Mouse (Mus musculus) kidney, postnatal 0 days (tissue): Measurements from ENCODE around the gene Rab9. TPM values are rescaled to one million over a fixed set of nuclear protein-coding genes. Genes with fewer than 3 reads are reported as not detected.
A peak's percentile ranks its signal among the peaks of the same experiment; 100 is the strongest.
"Not testable (repeated sequence)": the region's sequence is repeated elsewhere in the genome, so short reads cannot be mapped to it uniquely, and the experiment has no call there.

ENCODE experiments used
- ATAC-seq: fragments of 200-750 bp; cut with Nextera tagmentation; replicated peaks from 2 replicates; pipeline ENCODE4 v1.8.0; 2017; ENCODE audit warnings: low read depth, moderate number of reproducible peaks, moderate TSS enrichment, moderate library complexity; ENCODE audit not compliant: low FRiP score
- DNase-seq: peaks from one replicate; pipeline ENCODE4 v3.0.0-alpha.2; 2016; ENCODE audit warnings: low spot score
- H3K27ac ChIP-seq: fragments of 300-500 bp; sonication (generic); 2 replicates; pipeline ENCODE4 v1.5.1; 2014; ENCODE audit warnings: mild to moderate bottlenecking
- H3K27me3 ChIP-seq: fragments of 300-500 bp; sonication (generic); 2 replicates; pipeline ENCODE4 v1.6.1; 2014; ENCODE audit warnings: low read length, mixed read lengths; ENCODE audit not compliant: insufficient read depth
- H3K36me3 ChIP-seq: fragments of 300-500 bp; sonication (generic); 2 replicates; pipeline ENCODE4 v1.6.1; 2014; ENCODE audit warnings: low read length, mixed read lengths; ENCODE audit not compliant: insufficient read depth
- H3K4me1 ChIP-seq: fragments of 300-500 bp; sonication (generic); replicated peaks from 2 replicates; pipeline ENCODE4 v1.6.1; 2014; ENCODE audit warnings: antibody characterized with exemption, low read length, mixed read lengths; ENCODE audit not compliant: insufficient read depth
- H3K4me2 ChIP-seq: fragments of 300-500 bp; sonication (generic); 2 replicates; pipeline ENCODE4 v1.6.1; 2014; ENCODE audit warnings: mild to moderate bottlenecking, low read length, moderate library complexity, mixed read lengths
- H3K4me3 ChIP-seq: fragments of 300-500 bp; sonication (generic); replicated peaks from 2 replicates; pipeline ENCODE4 v1.5.1; 2014; ENCODE audit warnings: low read depth, low read length
- H3K9ac ChIP-seq: fragments of 300-500 bp; sonication (generic); 2 replicates; pipeline ENCODE4 v1.6.1; 2014; ENCODE audit warnings: low read depth, low read length
- H3K9me3 ChIP-seq: fragments of 300-500 bp; sonication (generic); replicated peaks from 2 replicates; pipeline ENCODE4 v1.6.1; 2016; ENCODE audit warnings: low read length, inconsistent platforms, mixed read lengths
- CTCF ChIP-seq: IDR thresholded peaks from 2 replicates; pipeline ENCODE4 v1.5.1; 2016; ENCODE audit warnings: antibody characterized with exemption, low read depth, mild to moderate bottlenecking, moderate library complexity
- WGBS: fragments of 180-500 bp; shearing (Covaris S2); extraction: QIAGEN DNeasy Blood & Tissue Kit; methylation state at CpG from one replicate; pipeline ENCODE4 v1.1.7; 2014; 5-methylcytosine and 5-hydroxymethylcytosine counted together
- polyA plus RNA-seq: library from polyadenylated mRNA; unstranded; fragments of >200 nt; fragmentation: Nextera tagmentation; extraction: Ambion mirVana; gene quantifications from 2 replicates; pipeline ENCODE4 v1.2.1, GENCODE M21; 2015

The Rab9 gene
- polyA plus RNA-seq, 1 experiment from 2014 or later, result 75.0 TPM

DNA sequence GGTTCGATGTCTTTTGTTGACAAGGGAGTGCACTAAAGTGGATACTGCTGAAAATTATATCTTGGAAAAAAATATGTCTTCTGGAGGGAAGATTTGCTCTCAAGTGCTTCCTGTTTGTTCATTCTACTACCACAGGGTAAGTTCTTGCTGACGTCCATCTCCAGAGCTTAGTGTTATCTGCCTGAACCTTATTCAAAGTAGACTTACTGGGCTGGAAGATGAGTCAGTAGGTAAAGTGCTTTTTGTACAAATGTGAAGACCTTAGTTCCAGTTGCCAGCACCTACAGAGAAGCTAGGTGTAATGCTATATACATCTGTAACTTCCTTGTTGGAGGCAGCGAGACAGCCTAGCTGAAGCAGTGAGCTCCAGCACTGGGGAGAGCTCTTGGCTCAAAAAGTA, 36.3 kb upstream of the Rab9 start:
- Histone ChIP-seq H3K9ac (no peak overlapping the region), H3K4me1 (no peaks in the 10 kb centered on the region), H3K36me3 (no peaks in the 10 kb centered on the region), H3K27ac (no peak overlapping the region), H3K27me3 (no peaks in the 10 kb centered on the region), H3K9me3 (no peaks in the 10 kb centered on the region), H3K4me2 (no peak overlapping the region), H3K4me3 (no peak overlapping the region)
- no peak for ATAC-seq
- 88% methylated on average over 3 of the region's 3 CpGs for WGBS
- DNase-seq, result no peak
- no peak for TF ChIP-seq CTCF

DNA sequence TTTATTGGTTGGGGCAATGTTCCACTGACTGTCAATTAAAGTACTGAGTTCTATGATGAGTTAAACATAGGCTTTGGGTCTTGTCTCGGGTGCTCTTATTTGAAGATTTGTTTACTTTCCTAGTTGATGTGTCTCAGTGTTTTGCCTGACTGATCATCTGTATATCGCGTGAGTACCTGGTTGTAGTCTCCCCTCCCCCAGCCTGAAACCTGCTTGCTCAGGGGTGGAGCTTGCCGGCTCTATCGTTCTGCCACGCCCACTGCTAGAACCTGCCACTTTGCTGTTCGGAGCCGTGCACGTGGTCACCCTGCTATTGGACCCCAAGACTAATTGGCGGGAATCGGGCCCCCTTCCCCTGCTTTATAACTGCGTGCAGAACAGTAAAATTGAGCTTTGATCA, 34.4 kb upstream of the Rab9 start:
- H3K4me2 ChIP-seq, result 0 out of 2 replicates have a peak overlapping the region, but pooled peaks have one; percentile 18
- not testable (repeated sequence) for H3K36me3 ChIP-seq, H3K4me1 ChIP-seq, DNase-seq, ATAC-seq, H3K9me3 ChIP-seq, H3K9ac ChIP-seq, H3K4me3 ChIP-seq, H3K27me3 ChIP-seq, H3K27ac ChIP-seq
- 30% methylated on average over 12 of the region's 12 CpGs for WGBS

DNA sequence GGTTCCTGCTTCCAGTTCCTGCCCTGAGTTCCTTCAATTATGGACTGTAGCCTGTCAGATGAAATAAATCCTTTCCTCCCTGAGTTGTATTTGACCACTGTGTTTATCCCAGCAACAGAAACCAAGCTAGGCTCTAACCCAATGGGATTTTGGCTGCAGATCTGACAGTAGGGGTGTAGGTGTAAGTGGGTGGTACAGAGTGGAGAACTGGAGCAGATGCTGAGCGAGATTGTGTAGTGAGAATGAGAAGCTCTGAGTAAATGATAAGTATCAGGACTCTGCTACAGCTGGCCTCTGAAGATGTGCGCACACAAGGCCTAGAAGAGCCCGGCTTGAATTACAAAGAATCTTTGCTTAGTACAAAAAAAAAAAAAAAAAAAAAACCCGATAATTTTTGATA, 32.4 kb upstream of the Rab9 start:
- H3K4me2 ChIP-seq, result no peak overlapping the region
- H3K36me3 ChIP-seq, result no peaks in the 10 kb centered on the region
- no peaks in the 10 kb centered on the region for H3K27me3 ChIP-seq
- no peak for TF ChIP-seq CTCF
- DNase-seq (no peak), ATAC-seq (no peak)
- no peaks in the 10 kb centered on the region for H3K9me3 ChIP-seq
- no peak overlapping the region for H3K4me3 ChIP-seq
- H3K9ac ChIP-seq, result no peak overlapping the region
- no peaks in the 10 kb centered on the region for H3K4me1 ChIP-seq
- no peak overlapping the region for H3K27ac ChIP-seq
- WGBS, result 91% methylated on average over 4 of the region's 4 CpGs

DNA sequence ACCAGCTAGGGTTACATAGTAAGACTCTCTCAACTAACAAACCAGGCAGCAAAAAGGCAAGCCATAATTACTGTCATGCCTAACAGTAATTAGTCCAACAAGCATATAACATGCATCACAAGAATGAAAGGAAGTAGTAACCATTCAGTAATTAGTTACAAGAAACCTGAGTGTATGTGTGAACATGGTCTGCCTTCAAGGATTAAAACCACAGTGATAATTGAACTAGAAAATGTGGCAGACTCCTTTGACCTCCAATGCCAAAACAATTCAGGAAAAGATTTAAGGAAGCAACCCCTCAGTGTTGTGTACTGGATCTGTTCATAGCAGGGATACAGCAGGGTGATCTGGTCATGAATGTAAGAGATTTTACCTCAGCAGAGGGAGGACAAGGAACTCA, 31.4 kb upstream of the Rab9 start:
- H3K4me1 ChIP-seq, result no peaks in the 10 kb centered on the region
- no peak for TF ChIP-seq CTCF
- DNase-seq, result no peak
- H3K4me3 ChIP-seq, result no peak overlapping the region
- peak overlapping the region; percentile 48; the same call in 1 of the 2 replicates for H3K4me2 ChIP-seq
- no peak overlapping the region for H3K27ac ChIP-seq
- no peaks in the 10 kb centered on the region for H3K36me3 ChIP-seq
- no peaks in the 10 kb centered on the region for H3K27me3 ChIP-seq
- H3K9ac ChIP-seq, result no peak overlapping the region
- ATAC-seq, result no peak
- no peaks in the 10 kb centered on the region for H3K9me3 ChIP-seq

DNA sequence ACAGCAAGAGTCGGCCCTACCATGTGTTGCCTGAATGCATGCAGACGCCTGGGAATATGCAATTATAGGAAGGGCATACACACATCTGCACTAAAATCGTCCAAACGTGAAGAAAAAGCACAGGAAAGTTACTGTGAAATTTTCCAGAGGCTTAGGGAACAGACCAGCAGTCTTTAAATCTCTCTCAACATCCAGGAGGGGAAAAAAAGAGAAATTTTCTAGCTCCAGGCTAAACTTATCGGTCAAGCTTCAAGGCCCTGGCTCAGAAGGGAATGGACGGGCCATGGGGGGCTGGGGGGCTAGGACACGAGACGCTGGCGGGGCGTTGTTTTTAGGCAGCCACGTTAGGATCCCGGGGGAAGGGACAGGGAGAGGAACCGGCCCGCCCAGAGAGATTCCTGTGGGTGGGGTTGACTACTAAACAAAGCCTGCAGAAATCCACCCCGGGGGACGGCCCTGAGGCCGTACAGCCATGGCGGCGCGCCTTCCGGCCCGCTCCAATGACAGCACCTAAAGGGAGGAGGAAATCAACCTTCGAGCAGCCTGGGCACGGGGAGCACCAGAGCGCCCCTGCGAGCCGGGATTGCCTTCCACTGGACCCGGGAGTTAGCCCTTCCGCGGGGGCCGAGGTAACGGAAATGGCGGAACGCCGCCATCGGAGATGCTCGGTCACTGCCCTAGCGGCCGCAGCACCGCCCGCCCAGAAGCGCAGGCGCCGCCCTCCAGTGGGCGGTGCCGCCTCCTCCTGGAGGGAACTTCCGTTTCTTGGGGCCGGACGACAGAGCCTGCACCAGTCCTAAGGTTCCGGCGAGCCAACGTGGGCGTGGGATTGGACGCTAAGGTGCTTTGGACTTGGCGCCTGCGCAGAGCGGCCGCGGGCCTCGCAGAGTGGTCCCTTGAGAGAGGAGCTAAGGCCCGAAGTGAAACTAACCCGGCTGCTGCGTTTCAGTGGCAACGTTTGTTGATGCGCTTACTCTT, 30.4 kb upstream of the Rab9 start:
- H3K27ac ChIP-seq, result peak overlapping the region; percentile 98
- ATAC-seq (peak; percentile 98), DNase-seq (peak; percentile 96)
- H3K4me1 ChIP-seq, result no peaks in the 10 kb centered on the region
- no peaks in the 10 kb centered on the region for H3K36me3 ChIP-seq
- H3K4me3 ChIP-seq, result peak overlapping the region; percentile 52
- H3K27me3 ChIP-seq, result no peaks in the 10 kb centered on the region
- TF ChIP-seq CTCF, result peak; percentile 55
- no peaks in the 10 kb centered on the region for H3K9me3 ChIP-seq
- peak overlapping the region; percentile 48 for H3K4me2 ChIP-seq
- peak overlapping the region; percentile 73 for H3K9ac ChIP-seq
- WGBS, result 25% methylated on average over 63 of the region's 65 CpGs

DNA sequence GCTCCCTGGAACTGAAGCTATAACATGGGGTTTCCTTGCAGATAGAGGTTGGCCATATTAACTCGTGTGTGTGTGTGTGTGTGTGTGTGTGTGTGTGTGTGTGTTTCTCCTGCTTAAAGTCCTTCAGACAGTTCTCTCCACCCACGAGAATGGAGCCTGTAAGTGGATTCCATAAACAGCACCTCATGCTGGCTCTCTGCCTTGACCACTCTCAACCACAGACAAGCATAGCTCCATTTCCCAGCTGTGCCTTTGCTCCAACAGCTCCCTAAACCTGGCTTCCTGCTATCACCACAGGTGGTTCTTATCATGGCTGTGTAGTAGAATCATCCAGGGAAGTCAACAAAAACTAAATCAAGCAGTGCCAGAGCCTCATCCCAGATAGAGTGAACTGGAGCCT, 24.8 kb upstream of the Rab9 start:
- no peak for TF ChIP-seq CTCF
- Histone ChIP-seq H3K36me3 (no peaks in the 10 kb centered on the region), H3K4me1 (no peaks in the 10 kb centered on the region), H3K4me2 (no peak overlapping the region), H3K4me3 (no peak overlapping the region), H3K27ac (no peak overlapping the region), H3K9ac (no peak overlapping the region), H3K27me3 (no peaks in the 10 kb centered on the region), H3K9me3 (no peaks in the 10 kb centered on the region)
- 59% methylated on average over 2 of the region's 2 CpGs for WGBS
- no peak for DNase-seq
- no peak for ATAC-seq
